Mouse (Mus musculus) forebrain, embryonic 11.5 days (tissue): ENCODE data around the gene Spop. TPM values are rescaled to one million over a fixed set of nuclear protein-coding genes. Genes with fewer than 3 reads are reported as not detected.

ENCODE experiments used
- ATAC-seq: fragments of 200-750 bp; cut with Nextera tagmentation; replicated peaks from 2 replicates; pipeline ENCODE4 v1.8.0; 2017; ENCODE audit warnings: moderate TSS enrichment; ENCODE audit not compliant: low FRiP score
- DNase-seq: peaks from one replicate; pipeline ENCODE4 v3.0.0-alpha.2; 2017; ENCODE audit warnings: low spot score
- H3K27ac ChIP-seq: fragments of 300-500 bp; sonication (generic); 2 replicates; pipeline ENCODE4 v1.5.1; 2014; ENCODE audit warnings: low read depth, low read length
- H3K27me3 ChIP-seq: fragments of 300-500 bp; sonication (generic); 2 replicates; pipeline ENCODE4 v1.6.1; 2014; ENCODE audit warnings: mild to moderate bottlenecking, low read length, mixed read lengths; ENCODE audit not compliant: control insufficient read depth, insufficient read depth
- H3K36me3 ChIP-seq: fragments of 300-500 bp; sonication (generic); 2 replicates; pipeline ENCODE4 v1.6.1; 2014; ENCODE audit warnings: mild to moderate bottlenecking, low read length, moderate library complexity, mixed read lengths; ENCODE audit not compliant: control insufficient read depth, insufficient read depth
- H3K4me1 ChIP-seq: fragments of 300-500 bp; sonication (generic); replicated peaks from 2 replicates; pipeline ENCODE4 v1.6.1; 2014; ENCODE audit warnings: low read length, mixed read lengths; ENCODE audit not compliant: control insufficient read depth, insufficient read depth
- H3K4me2 ChIP-seq: fragments of 300-500 bp; sonication (generic); 2 replicates; pipeline ENCODE4 v1.6.1; 2014; ENCODE audit warnings: low read depth, mild to moderate bottlenecking, low read length, moderate library complexity, mixed read lengths; ENCODE audit not compliant: severe bottlenecking
- H3K4me3 ChIP-seq: fragments of 300-500 bp; sonication (generic); 2 replicates; pipeline ENCODE4 v1.5.1; 2014; ENCODE audit warnings: low read depth, low read length
- H3K9ac ChIP-seq: fragments of 300-500 bp; sonication (generic); 2 replicates; pipeline ENCODE4 v1.6.1; 2014; ENCODE audit warnings: low read length
- H3K9me3 ChIP-seq: fragments of 300-500 bp; sonication (generic); 2 replicates; pipeline ENCODE4 v1.6.1; 2016; ENCODE audit warnings: low read length, mixed read lengths; ENCODE audit not compliant: control insufficient read depth
- WGBS: fragments of 180-500 bp; shearing (Covaris S2); extraction: QIAGEN DNeasy Blood & Tissue Kit; methylation state at CpG from one replicate; pipeline ENCODE4 v1.1.7; 2014; 5-methylcytosine and 5-hydroxymethylcytosine counted together
- polyA plus RNA-seq: library from polyadenylated mRNA; unstranded; fragments of >200 nt; fragmentation: Nextera tagmentation; extraction: Ambion mirVana; gene quantifications from 2 replicates; pipeline ENCODE4 v1.2.1, GENCODE M21; 2014

Spop gene
- polyA plus RNA-seq, 1 experiment from 2014 or later: 144 TPM

GRCm38 (mm10) chr11:95533484-95534160 lies 119.7 kb downstream of the Spop start:
- no peak overlapping the region for H3K27ac ChIP-seq
- H3K4me2 ChIP-seq: peak overlapping the region; percentile 36; the same call in 1 of the 2 replicates
- peaks cover 2% of the 10 kb centered on the region; the same call in 1 of the 2 replicates for H3K4me1 ChIP-seq
- 22% methylated on average over 24 of the region's 24 CpGs for WGBS
- DNase-seq: peak; percentile 95
- H3K9ac ChIP-seq: no peak overlapping the region
- no peaks in the 10 kb centered on the region for H3K36me3 ChIP-seq
- no peaks in the 10 kb centered on the region for H3K27me3 ChIP-seq
- H3K4me3 ChIP-seq: no peak overlapping the region
- H3K9me3 ChIP-seq: no peaks in the 10 kb centered on the region
- ATAC-seq: peak; percentile 78

- H3K27ac ChIP-seq: no peak overlapping the region
- no peak overlapping the region for H3K9ac ChIP-seq
- ATAC-seq: no peak
- peaks cover 2% of the 10 kb centered on the region; the same call in 1 of the 2 replicates for H3K4me1 ChIP-seq
- no peaks in the 10 kb centered on the region; the same call in 1 of the 2 replicates for H3K27me3 ChIP-seq
- H3K36me3 ChIP-seq: no peaks in the 10 kb centered on the region
- H3K9me3 ChIP-seq: no peaks in the 10 kb centered on the region
- no peak overlapping the region for H3K4me2 ChIP-seq
- DNase-seq: no peak
- 78% methylated on average over 15 of the region's 15 CpGs for WGBS
- no peak overlapping the region for H3K4me3 ChIP-seq
Observed at GRCm38 (mm10) chr11:95538378-95539104, 124.7 kb downstream of the Spop start.

- Histone ChIP-seq H3K27me3 (no peaks in the 10 kb centered on the region; the same call in 1 of the 2 replicates), H3K9ac (no peak overlapping the region), H3K4me1 (0 out of 2 replicates have a peak, but pooled peaks cover 2% of the 10 kb centered on the region), H3K4me2 (no peak overlapping the region), H3K27ac (no peak overlapping the region), H3K4me3 (no peak overlapping the region), H3K36me3 (no peaks in the 10 kb centered on the region), H3K9me3 (no peaks in the 10 kb centered on the region)
- WGBS: 40% methylated on average over 18 of the region's 18 CpGs
- DNase-seq (no peak), ATAC-seq (no peak; the same call in 1 of the 2 replicates)
Observed at GRCm38 (mm10) chr11:95540637-95541385, 126.9 kb downstream of the Spop start.

Other genes with a start within 250 kb of the Spop start
- 0.29 TPM in 1 of 2 replicates, not detected in the other for gene Tac4, start 152.6 kb upstream of the Spop start, polyA plus RNA-seq
- 85.3 and 94.0 TPM in 2 replicates for gene Kat7, start 103.8 kb upstream of the Spop start, polyA plus RNA-seq
- gene Fam117a, start 77.1 kb upstream of the Spop start, polyA plus RNA-seq: 8.9 and 10.1 TPM in 2 replicates
- 116 and 118 TPM in 2 replicates for gene Slc35b1, start 29.4 kb upstream of the Spop start, polyA plus RNA-seq
- gene Nxph3, start 100.5 kb downstream of the Spop start, polyA plus RNA-seq: 0.25 and 0.28 TPM in 2 replicates
- gene Ngfr, start 173.7 kb downstream of the Spop start, polyA plus RNA-seq: 10.5 and 11.5 TPM in 2 replicates